Mouse (Mus musculus): ENCODE data around the gene Pin1rt1. TPM values are rescaled to one million over a fixed set of nuclear protein-coding genes. Genes with fewer than 3 reads are reported as not detected.
A peak's percentile ranks its signal among the peaks of the same experiment; 100 is the strongest.

Pin1rt1 gene
- polyA plus RNA-seq, 2 experiments = 0.32 TPM; not detected in 1

DNA sequence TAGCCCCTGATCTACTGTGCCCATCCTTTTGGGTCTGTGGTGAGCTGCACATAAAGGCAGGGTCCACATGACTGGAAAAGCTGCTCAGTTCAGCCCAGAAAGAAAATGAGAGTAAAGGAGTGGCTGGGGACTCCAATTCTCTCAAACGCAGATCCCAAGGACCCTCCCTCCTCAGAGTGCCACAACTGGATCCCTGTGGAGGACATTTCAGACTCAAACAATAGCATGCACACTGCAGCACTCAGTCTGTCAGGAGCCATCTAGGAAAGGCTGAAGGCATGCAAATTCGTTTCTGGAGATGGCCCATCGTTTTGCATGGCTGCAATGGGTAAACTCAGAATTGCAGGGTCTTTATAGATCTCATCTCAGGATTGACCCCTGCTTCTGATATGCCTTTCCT is 13.0 kb downstream of the Pin1rt1 start:
- H3K27me3 ChIP-seq (ENCODE audit: control insufficient read depth, insufficient read depth, low read length) = no peaks in the 10 kb centered on the region
- no peak overlapping the region for H3K27ac ChIP-seq (replicated peaks; ENCODE audit: low read depth, low read length)
- DNase-seq (ENCODE audit: low spot score) = no peak
- WGBS = 66% methylated on average over 3 of the region's 3 CpGs
- ATAC-seq (ENCODE audit: low FRiP score, low read depth) = no peak
- no peak overlapping the region for H3K9ac ChIP-seq (ENCODE audit: low read depth, low read length, severe bottlenecking)
- no peaks in the 10 kb centered on the region for H3K4me1 ChIP-seq (ENCODE audit: control insufficient read depth, insufficient read depth, low read length)
- no peak overlapping the region for H3K4me3 ChIP-seq (replicated peaks; ENCODE audit: low read length)
- no peaks in the 10 kb centered on the region for H3K9me3 ChIP-seq (ENCODE audit: control insufficient read depth, low read length)
- no peak overlapping the region for H3K4me2 ChIP-seq (replicated peaks; ENCODE audit: low read depth, low read length, severe bottlenecking)
- TF ChIP-seq POLR2A (IDR thresholded peaks at IDR 0.05; ENCODE audit: borderline replicate concordance, extremely low read depth, insufficient read depth, insufficient read length) = no peak
- peaks cover 23% of the 10 kb centered on the region for H3K36me3 ChIP-seq (ENCODE audit: control insufficient read depth, insufficient read depth, low read length)

DNA sequence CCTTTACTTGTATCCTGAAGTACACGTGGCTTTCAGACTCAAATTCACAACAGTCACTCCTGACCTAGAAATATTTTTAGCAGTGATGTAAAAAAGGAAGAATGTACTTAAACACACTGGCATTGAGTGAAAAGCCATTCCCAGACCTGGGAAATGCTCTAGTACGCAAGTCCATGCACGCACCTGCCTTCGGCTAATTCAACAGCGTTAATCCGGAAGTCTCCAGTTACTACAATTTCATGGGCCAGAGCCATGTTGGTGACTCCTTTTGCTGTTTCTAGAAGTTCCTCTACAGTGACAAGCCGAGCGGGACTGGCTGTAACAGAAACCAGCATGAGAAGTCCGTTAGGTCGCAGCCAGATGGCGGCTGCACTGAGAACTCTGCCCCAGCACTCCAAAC is 16.5 kb downstream of the Pin1rt1 start:
- no peaks in the 10 kb centered on the region for H3K9me3 ChIP-seq (ENCODE audit: control insufficient read depth, low read length)
- DNase-seq (ENCODE audit: low spot score) = peak; percentile 42
- H3K4me3 ChIP-seq (replicated peaks; ENCODE audit: low read length) = no peak overlapping the region
- peaks cover 7% of the 10 kb centered on the region for H3K36me3 ChIP-seq (ENCODE audit: control insufficient read depth, insufficient read depth, low read length)
- TF ChIP-seq POLR2A (IDR thresholded peaks at IDR 0.05; ENCODE audit: borderline replicate concordance, extremely low read depth, insufficient read depth, insufficient read length) = no peak
- no peaks in the 10 kb centered on the region for H3K27me3 ChIP-seq (ENCODE audit: control insufficient read depth, insufficient read depth, low read length)
- no peaks in the 10 kb centered on the region for H3K4me1 ChIP-seq (ENCODE audit: control insufficient read depth, insufficient read depth, low read length)
- no peak for ATAC-seq (ENCODE audit: low FRiP score, low read depth)
- no peak overlapping the region for H3K4me2 ChIP-seq (replicated peaks; ENCODE audit: low read depth, low read length, severe bottlenecking)
- no peak overlapping the region for H3K9ac ChIP-seq (ENCODE audit: low read depth, low read length, severe bottlenecking)
- H3K27ac ChIP-seq (replicated peaks; ENCODE audit: low read depth, low read length) = no peak overlapping the region
- 57% methylated on average over 11 of the region's 11 CpGs for WGBS

DNA sequence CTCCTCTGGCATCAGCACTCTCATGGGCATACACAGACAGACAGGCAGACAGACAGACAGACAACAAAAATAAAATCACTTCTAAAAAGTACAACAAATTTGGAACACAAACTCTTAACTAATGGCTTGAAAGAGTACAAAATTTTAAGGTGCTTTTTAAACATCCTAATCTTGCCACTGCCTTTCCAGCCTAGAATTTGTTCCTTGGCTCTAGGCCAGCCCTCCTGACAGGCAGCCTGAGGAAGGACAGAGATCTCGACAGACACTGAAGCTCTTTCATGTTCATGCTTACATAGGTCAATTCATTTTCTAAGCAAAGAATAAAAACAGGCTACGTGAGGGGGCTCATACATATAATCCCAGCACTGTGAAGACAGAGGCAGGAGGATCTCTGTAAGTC is 23.6 kb downstream of the Pin1rt1 start:
- WGBS = 75% methylated on average over 2 of the region's 2 CpGs
- H3K36me3 ChIP-seq (ENCODE audit: control insufficient read depth, insufficient read depth, low read length) = peaks cover 13% of the 10 kb centered on the region
- ATAC-seq (ENCODE audit: low FRiP score, low read depth) (no peak), DNase-seq (ENCODE audit: low spot score) (no peak)
- H3K4me1 ChIP-seq (ENCODE audit: control insufficient read depth, insufficient read depth, low read length) = no peaks in the 10 kb centered on the region
- no peak for TF ChIP-seq POLR2A (IDR thresholded peaks at IDR 0.05; ENCODE audit: borderline replicate concordance, extremely low read depth, insufficient read depth, insufficient read length)
- H3K9me3 ChIP-seq (ENCODE audit: control insufficient read depth, low read length) = no peaks in the 10 kb centered on the region
- H3K9ac ChIP-seq (ENCODE audit: low read depth, low read length, severe bottlenecking) = no peak overlapping the region
- H3K4me2 ChIP-seq (replicated peaks; ENCODE audit: low read depth, low read length, severe bottlenecking) = no peak overlapping the region
- H3K27ac ChIP-seq (replicated peaks; ENCODE audit: low read depth, low read length) = no peak overlapping the region
- no peaks in the 10 kb centered on the region for H3K27me3 ChIP-seq (ENCODE audit: control insufficient read depth, insufficient read depth, low read length)
- no peak overlapping the region for H3K4me3 ChIP-seq (replicated peaks; ENCODE audit: low read length)

DNA sequence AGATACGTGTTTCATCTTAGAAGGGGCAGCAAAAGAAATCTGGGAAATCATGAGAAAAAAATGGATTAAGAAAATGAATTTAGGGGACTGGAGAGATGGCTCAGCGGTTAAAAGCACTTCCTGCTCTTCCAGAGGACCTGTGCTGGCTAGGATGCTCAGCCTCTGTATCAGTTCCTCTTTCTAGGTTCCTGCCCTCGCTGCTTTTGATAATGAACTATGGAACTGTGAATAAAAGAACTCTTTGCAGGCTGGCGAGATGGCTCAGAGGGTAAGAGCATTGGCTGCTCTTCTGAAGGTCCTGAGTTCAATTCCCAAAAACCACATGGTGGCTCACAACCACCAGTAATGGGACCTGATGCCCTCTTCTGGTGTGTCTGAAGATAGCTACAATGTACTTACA is 25.5 kb downstream of the Pin1rt1 start:
- H3K4me1 ChIP-seq (ENCODE audit: control insufficient read depth, insufficient read depth, low read length) = no peaks in the 10 kb centered on the region
- H3K4me3 ChIP-seq (replicated peaks; ENCODE audit: low read length) = no peak overlapping the region
- WGBS = 87% methylated on average over 4 of the region's 4 CpGs

DNA sequence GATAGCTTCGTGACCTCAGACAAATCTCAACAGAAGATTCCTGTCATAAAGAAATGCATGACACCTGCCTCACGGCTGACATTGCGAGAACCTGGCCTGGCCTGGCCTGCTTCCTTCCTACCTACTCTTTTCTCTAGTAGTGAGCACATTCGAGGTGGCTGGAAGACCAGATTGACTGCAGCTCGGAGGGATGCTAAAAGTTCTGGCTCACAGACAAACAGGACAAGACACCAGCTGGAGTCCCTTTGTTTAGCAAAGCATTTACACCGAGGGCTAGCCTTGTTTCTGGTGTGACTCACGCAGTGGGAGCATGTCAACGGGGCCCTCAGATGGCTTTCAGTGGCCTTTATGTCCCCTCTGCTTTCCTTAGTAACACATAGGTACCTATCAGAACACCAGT is 27.5 kb downstream of the Pin1rt1 start:
- 81% methylated on average over 8 of the region's 8 CpGs for WGBS
- Histone ChIP-seq H3K4me2 (replicated peaks; ENCODE audit: low read depth, low read length, severe bottlenecking) (no peak overlapping the region), H3K4me3 (replicated peaks; ENCODE audit: low read length) (no peak overlapping the region), H3K9me3 (ENCODE audit: control insufficient read depth, low read length) (no peaks in the 10 kb centered on the region), H3K36me3 (ENCODE audit: control insufficient read depth, insufficient read depth, low read length) (peaks cover 14% of the 10 kb centered on the region; the same call in 1 of the 2 replicates), H3K27me3 (ENCODE audit: control insufficient read depth, insufficient read depth, low read length) (no peaks in the 10 kb centered on the region), H3K4me1 (ENCODE audit: control insufficient read depth, insufficient read depth, low read length) (no peaks in the 10 kb centered on the region), H3K9ac (ENCODE audit: low read depth, low read length, severe bottlenecking) (no peak overlapping the region), H3K27ac (replicated peaks; ENCODE audit: low read depth, low read length) (no peak overlapping the region)
- DNase-seq (ENCODE audit: low spot score) (no peak), ATAC-seq (ENCODE audit: low FRiP score, low read depth) (no peak)
- TF ChIP-seq POLR2A (IDR thresholded peaks at IDR 0.05; ENCODE audit: borderline replicate concordance, extremely low read depth, insufficient read depth, insufficient read length) = no peak

More for the DNA sequence above, 25.5 kb downstream of the Pin1rt1 start:
- ATAC-seq (ENCODE audit: low FRiP score, low read depth) = no peak
- Histone ChIP-seq H3K27me3 (ENCODE audit: control insufficient read depth, insufficient read depth, low read length) (no peaks in the 10 kb centered on the region), H3K27ac (replicated peaks; ENCODE audit: low read depth, low read length) (no peak overlapping the region), H3K9me3 (ENCODE audit: control insufficient read depth, low read length) (no peaks in the 10 kb centered on the region), H3K9ac (ENCODE audit: low read depth, low read length, severe bottlenecking) (no peak overlapping the region), H3K4me2 (replicated peaks; ENCODE audit: low read depth, low read length, severe bottlenecking) (no peak overlapping the region), H3K36me3 (ENCODE audit: control insufficient read depth, insufficient read depth, low read length) (peaks cover 14% of the 10 kb centered on the region; the same call in 1 of the 2 replicates)
- DNase-seq (ENCODE audit: low spot score) = no peak
- TF ChIP-seq POLR2A (IDR thresholded peaks at IDR 0.05; ENCODE audit: borderline replicate concordance, extremely low read depth, insufficient read depth, insufficient read length) = no peak

DNA sequence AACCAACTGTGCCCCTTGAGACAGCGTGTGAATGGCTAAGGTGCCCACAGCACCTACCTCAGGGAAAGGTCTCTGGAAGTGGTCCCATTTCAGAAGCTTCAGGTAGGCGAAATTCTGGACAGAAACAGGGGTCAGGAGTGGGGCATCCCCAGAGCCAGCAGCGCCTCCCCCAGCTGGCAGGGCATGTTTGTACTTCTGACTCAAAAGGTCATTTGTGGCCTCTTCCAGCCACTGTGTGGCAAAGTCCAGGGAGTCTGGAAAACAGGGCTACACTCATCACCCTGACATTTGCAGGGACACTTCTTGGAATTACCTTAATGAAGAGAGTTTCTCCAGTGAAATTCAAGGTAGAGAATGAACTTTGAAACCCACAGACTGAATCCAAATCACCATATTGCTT is 27.9 kb downstream of the Pin1rt1 start:
- no peaks in the 10 kb centered on the region for H3K27me3 ChIP-seq (ENCODE audit: control insufficient read depth, insufficient read depth, low read length)
- no peak overlapping the region for H3K4me2 ChIP-seq (replicated peaks; ENCODE audit: low read depth, low read length, severe bottlenecking)
- WGBS = 83% methylated on average over 3 of the region's 3 CpGs
- H3K27ac ChIP-seq (replicated peaks; ENCODE audit: low read depth, low read length) = no peak overlapping the region
- no peaks in the 10 kb centered on the region for H3K9me3 ChIP-seq (ENCODE audit: control insufficient read depth, low read length)
- no peak for TF ChIP-seq POLR2A (IDR thresholded peaks at IDR 0.05; ENCODE audit: borderline replicate concordance, extremely low read depth, insufficient read depth, insufficient read length)
- peaks cover 18% of the 10 kb centered on the region; the same call in 1 of the 2 replicates for H3K36me3 ChIP-seq (ENCODE audit: control insufficient read depth, insufficient read depth, low read length)
- ATAC-seq (ENCODE audit: low FRiP score, low read depth) (no peak), DNase-seq (ENCODE audit: low spot score) (no peak)
- no peak overlapping the region for H3K9ac ChIP-seq (ENCODE audit: low read depth, low read length, severe bottlenecking)
- no peak overlapping the region for H3K4me3 ChIP-seq (replicated peaks; ENCODE audit: low read length)
- no peaks in the 10 kb centered on the region for H3K4me1 ChIP-seq (ENCODE audit: control insufficient read depth, insufficient read depth, low read length)
